Mouse (Mus musculus): Measurements from ENCODE around the gene Thada. TPM values are rescaled to one million over a fixed set of nuclear protein-coding genes. Genes with fewer than 3 reads are reported as not detected.
"Not testable (repeated sequence)": the region's sequence is repeated elsewhere in the genome, so short reads cannot be mapped to it uniquely, and the experiment has no call there.

Gene Thada
- total RNA-seq, 2 experiments from 2014 or later, result 12.7 to 14.5 TPM

DNA sequence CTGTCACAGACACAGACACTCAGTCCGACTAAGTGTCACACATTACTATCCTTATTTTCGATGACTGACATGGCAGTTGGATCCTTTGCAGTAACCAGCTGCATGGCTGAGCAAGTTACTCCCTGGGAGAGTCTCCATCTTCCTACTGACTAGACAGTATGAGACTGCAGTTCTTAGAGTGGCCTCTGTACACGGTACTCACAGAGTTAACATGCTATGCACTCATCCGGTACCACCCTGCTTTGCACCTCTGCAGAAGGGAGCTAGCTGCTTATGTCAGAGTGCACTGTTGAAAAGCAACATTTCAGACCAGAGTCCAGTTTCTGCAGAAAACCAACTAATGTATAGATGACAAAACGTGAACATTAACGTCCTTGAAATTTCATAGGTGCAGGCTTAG lies 222.2 kb downstream of the Thada start:
- DNase-seq (ENCODE audit: low spot score in 2 of 2), result no peak
- intact Hi-C loops (cut with DNase I), result no loop called here

DNA sequence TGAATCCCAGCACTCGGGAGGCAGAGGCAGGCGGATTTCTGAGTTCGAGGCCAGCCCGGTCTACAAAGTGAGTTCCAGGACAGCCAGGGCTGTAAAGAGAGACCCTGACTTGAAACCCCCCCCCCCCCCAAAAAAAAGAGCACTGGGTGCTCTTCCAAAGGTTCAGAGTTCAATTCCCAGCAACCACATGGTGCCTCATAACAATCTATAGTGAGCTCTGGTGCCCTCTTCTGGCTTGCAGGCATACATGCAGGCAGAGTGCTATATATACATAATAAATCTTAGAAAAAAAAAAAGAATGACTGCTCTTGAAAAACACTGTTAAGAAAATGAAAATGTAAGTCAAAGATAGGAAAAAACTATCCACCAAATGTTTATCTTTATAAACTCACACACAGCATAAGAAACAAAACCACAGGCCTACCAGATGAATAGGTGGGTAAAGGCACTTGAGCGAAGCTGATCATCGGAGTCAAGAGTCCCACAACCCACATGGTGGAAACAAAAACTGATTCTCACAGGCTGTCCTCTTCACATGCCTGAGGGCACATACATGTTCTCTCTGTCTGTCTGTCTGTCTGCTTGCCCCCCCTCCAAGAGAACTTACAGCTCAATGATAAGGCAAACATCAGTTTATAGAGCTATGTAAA lies 224.6 kb downstream of the Thada start:
- no peak for DNase-seq (ENCODE audit: low spot score in 2 of 2)
- intact Hi-C loops (cut with DNase I), result no loop called here

GRCm38 (mm10) chr17:84239679-84240292 lies 226.2 kb downstream of the Thada start:
- DNase-seq (ENCODE audit: low spot score in 2 of 2), result no peak
- intact Hi-C loops (cut with DNase I), result no loop called here

GRCm38 (mm10) chr17:84238174-84238573 lies 227.8 kb downstream of the Thada start:
- DNase-seq (ENCODE audit: low spot score in 2 of 2), result no peak
- intact Hi-C loops (cut with DNase I), result no loop called here

DNA sequence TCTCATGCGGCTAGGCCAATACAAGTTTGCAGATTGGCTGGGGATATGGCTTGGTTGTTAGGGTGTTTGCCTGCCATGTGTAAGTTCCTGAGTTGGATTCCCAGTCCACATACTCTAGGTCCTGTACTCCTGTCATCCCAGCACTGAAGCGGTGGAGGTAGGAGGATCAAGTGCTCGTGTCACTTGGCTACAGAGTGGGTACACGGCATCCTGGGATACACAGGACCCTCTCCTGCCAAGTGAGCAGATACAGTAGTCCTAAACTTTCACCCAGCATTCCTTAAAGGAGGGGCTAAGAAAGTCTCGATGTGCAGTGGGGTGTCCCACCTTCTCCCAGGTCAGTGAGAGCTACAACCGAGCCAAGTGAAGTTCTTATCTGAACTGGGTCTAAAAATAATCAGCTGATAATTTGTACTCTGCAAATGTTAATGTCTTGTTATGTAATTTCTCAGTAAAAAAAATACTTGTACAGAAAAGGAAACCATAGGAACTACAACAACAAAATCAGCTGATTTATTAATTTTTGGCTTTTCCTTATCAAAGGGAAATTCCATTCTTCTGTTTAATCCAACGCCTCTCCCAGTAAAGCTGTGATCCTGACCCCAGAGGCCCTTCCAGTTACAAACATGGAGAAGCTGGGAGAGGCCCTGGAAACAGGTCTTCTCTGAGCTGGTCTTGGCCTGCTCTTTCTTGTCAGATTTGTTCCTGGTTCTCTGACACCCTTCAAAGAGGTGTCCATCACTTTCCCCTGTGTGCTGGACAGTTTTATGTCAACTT lies 229.0 kb downstream of the Thada start:
- no peak for DNase-seq (ENCODE audit: low spot score in 2 of 2)
- intact Hi-C loops (cut with DNase I), result no loop called here

DNA sequence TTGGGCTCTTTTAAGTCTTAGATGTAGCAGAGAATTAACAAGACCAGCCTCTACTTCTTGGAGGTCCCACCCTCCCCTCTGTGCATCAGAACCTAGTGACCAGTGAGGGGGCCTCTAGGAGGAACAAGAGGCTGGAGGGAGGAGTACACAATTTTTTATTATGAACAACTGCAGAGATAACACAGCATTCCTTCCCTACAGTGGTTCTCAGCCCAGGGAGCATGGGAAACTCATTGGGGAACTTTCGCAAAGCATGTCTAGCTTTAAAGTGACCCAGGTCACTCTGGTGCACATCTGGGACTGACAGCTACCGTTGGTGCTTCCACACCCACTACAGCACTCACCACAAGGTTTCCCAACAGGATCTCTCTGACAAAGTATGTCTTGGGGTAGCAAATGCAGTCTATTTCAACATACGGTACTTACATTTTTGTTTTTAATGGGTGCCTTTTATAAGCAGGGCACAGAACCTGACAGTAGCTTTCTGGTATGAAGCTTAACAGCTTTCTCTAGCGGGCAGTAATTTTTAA lies 230.5 kb downstream of the Thada start:
- intact Hi-C loops (cut with DNase I), result no loop called here
- no peak for DNase-seq (ENCODE audit: low spot score in 2 of 2)

- DNase-seq (ENCODE audit: low spot score in 2 of 2); intact Hi-C loops (cut with DNase I): not testable (repeated sequence)
Measured at GRCm38 (mm10) chr17:84234785-84235184, 231.2 kb downstream of the Thada start.

DNA sequence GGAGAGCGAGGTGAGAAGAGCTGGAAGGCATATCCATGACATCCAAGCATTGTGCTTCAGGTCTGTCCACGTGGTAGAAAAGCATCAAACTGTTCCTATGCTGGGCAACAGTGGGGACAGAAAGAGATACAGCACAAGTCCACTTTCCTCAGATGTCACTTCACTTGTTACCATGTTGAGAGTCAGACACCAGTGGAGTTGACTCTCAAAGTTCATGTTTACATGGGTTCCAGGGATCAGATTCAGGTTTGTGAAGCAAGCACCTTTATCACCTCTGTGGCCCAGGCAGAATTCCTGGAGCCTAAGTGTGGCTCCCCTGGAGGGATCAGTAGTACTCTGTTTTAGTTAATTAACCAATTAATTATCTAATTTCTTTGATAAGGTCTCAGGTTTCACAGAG lies 232.2 kb downstream of the Thada start:
- intact Hi-C loops (cut with DNase I), result no loop called here
- no peak for DNase-seq (ENCODE audit: low spot score in 2 of 2)

GRCm38 (mm10) chr17:84231361-84231760 lies 234.6 kb downstream of the Thada start:
- DNase-seq (ENCODE audit: low spot score in 2 of 2), result no peak
- intact Hi-C loops (cut with DNase I), result no loop called here

DNA sequence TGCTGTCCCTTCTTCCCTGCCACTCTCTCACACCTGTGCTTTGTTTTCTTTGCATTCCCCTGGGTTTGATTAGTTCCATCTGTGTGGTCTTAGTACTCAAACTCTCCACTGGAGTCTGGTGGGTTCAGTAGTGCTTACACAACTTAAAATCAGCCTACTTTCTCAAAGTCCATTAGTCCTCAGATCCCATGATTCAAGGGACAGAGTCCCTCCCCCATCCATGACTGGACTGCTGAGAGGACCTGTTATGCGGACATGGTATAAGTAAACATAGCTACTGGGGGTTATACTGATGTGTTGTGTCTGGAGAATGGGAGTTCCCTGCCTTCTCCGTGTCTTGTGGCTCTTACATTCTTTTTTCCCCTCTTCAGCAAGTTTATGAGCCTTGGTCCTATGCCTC lies 237.8 kb downstream of the Thada start:
- intact Hi-C loops (cut with DNase I), result no loop called here
- DNase-seq (ENCODE audit: low spot score in 2 of 2), result no peak

DNA sequence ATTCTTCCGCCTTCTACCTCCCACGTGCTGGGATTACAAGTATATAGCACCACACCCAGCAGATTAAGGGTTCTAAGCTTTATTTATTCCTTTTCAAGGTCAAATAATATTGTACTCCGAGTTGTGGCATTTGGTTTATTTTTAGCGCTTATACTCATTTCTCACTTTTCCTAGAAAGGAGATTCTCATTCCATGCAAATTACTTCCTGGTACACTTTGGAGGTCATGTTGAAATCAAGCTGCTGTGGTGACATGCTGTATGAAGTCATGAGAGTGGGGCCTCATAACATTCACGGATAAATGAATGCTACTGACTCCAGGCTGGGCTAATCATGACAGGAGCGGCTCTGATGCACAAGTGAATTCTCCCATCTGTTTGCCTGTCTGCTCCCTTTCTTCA lies 239.3 kb downstream of the Thada start:
- DNase-seq (ENCODE audit: low spot score in 2 of 2), result no peak
- intact Hi-C loops (cut with DNase I), result no loop called here

- intact Hi-C loops (cut with DNase I), result no loop called here
- DNase-seq (ENCODE audit: low spot score in 2 of 2), result no peak
Measured at GRCm38 (mm10) chr17:84226231-84226630, 239.8 kb downstream of the Thada start.

DNA sequence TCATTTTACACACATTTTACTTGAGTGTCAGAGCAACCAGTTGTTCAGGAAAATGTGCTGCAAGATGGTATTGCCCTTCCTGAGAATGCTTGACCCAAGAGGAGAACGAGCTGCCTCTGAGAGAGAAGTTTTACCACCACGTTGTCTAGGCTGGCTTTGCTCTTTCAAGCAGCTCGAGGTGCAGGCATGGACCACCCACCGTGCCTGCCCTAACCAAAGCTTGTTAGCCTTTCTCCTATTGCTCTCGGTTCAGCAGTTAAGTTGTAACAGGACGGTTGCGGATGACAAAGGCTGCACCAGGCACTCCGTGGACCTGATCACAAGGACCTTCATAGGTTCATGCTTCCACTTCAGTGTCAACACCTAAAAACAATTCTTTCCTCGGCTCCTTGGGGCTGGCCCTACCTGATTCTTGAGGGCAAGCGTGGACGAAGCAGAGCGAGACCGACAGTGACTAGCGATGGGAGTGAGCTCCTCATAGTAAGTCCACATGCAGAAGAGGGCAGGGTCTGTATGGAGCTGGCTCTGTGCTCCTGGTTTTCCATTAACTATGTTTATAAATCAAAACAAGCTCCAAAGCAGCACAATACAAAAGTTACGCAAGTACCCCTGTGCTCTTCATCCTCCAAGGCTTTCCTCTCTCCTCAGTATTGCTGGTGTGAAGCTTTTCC lies 241.7 kb downstream of the Thada start:
- DNase-seq (ENCODE audit: low spot score in 2 of 2), result no peak
- intact Hi-C loops (cut with DNase I), result no loop called here

DNA sequence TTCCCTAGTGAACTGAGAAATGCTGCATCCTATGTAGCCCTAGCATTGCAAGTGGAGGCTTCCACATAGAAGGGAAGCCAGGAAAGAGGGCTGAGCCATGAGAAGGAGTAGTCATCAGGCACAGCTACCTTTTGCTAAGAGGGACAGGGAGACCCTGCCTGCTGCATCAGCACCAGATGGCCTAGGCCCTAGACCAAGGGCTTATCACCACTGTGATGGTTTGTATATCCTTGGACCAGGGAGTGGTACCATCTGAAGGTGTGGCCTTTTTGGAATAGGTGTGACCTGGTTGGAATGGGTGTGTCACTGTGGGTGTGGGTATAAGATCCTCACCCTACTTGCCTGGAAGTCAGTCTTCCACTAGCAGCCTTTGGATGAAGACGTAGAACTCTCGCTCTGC lies 247.2 kb downstream of the Thada start:
- DNase-seq (ENCODE audit: low spot score in 2 of 2); intact Hi-C loops (cut with DNase I): not testable (repeated sequence)

DNA sequence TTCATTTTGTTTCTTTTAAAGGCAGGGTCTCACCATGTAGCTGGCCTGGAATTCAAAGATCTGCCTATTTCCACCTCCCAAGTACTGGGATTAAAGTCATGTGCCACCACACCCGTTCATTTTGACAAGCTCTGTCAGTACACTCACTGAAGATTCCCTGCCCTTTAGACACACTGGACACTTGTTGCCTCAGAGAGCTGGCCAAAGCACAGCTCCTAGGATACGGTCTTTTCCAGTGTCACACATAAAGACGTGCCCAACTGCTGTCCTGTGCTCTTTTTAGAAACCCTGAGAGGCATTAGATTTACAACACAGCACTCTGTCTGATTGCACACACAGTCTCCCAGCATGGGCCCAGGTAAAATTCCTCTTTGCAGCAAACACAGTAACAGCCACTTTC lies 248.3 kb downstream of the Thada start:
- intact Hi-C loops (cut with DNase I), result no loop called here
- DNase-seq (ENCODE audit: low spot score in 2 of 2), result no peak

DNA sequence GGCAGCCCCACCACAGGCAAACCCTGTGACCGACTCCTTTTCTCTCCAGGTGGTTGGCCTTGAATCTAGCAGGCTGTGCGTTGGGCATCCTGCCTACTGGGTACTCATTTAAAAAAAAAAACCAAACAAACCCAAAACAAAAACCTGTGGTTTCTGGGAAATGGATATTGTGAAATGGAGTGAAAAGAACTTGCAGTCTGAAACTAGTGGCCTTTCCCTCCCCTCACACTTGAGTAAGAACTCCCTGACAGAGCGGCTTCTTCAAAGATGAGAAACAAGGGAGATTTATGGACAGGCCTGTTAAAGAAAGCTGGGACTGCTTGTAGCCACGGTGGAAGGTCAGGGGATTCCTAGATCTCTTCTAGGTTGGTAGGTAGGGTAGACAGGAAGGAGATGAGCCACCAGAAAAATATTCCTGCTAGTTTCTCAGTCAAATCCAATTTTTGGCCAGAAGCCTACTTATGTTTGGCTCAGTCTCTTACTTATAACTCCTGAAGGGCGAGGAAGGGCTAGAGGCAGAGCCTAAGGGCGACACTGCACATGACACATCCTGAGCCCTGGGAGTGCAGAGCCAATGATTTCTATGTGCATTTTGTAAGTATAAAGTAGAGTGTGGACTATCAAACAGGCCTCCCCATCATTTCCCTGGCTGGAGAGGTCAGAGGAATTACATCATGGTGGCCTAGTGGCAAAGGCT lies 250.6 kb downstream of the Thada start:
- DNase-seq (ENCODE audit: low spot score in 2 of 2), result no peak
- intact Hi-C loops (cut with DNase I), result no loop called here

GRCm38 (mm10) chr17:84213464-84213863 lies 252.5 kb downstream of the Thada start:
- intact Hi-C loops (cut with DNase I), result no loop called here
- no peak for DNase-seq (ENCODE audit: low spot score in 2 of 2)

DNA sequence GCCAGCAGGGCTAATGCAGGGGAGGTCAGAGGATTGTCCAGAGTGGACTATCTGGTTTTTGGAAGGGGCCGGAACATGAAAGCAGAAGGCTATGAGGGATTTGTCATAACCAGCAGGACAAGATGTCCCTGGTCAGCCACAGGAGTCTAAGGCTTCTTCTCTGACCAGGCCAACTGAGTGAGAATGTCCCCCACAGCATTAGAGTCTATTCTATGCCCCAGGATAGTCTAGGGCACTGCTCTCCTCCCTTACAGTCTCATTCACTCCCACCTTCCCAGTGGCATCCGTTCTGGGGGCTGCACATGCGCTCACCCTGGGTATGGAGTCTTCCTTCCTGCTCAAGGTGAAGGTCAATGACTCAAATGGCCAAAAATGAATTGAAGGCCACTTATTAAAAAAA lies 258.4 kb downstream of the Thada start:
- intact Hi-C loops (cut with DNase I), result no loop called here
- DNase-seq (ENCODE audit: low spot score in 2 of 2), result no peak

- intact Hi-C loops (cut with DNase I), result no loop called here
- DNase-seq (ENCODE audit: low spot score in 2 of 2), result no peak
Measured at GRCm38 (mm10) chr17:84206239-84206638, 259.8 kb downstream of the Thada start.

DNA sequence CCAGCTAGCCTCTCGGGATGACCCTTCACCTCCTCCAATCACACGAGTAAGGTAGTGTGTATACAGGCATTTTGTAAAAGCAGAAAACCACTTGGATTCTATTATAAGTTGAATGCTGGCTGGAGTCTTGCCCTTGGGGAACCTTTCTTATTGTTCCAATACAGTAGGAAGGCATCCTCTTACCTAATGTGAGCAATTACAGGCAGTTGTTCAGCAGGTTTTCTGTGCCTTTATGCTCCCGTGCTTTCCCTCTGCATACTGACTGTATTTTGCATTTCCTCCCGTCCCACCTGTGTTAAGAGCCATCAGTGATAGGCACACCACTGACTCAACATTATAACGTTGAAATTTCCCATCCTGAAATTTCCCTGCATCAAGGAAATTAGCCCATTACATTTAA lies 261.0 kb downstream of the Thada start:
- intact Hi-C loops (cut with DNase I), result no loop called here
- DNase-seq (ENCODE audit: low spot score in 2 of 2), result no peak
